Mouse (Mus musculus) thymus, adult 2 months (tissue): ENCODE measurements around the gene Orc5. TPM values are rescaled to one million over a fixed set of nuclear protein-coding genes. Genes with fewer than 3 reads are reported as not detected.
"Not testable (repeated sequence)": the region's sequence is repeated elsewhere in the genome, so short reads cannot be mapped to it uniquely, and the experiment has no call there.

Experiments used
- DNase-seq: peaks from one replicate; pipeline ENCODE4 v3.0.0; 2021
- H3K27ac ChIP-seq: fragments of 200-500 bp; 2 replicates; pipeline ENCODE4 v1.5.1; 2012; ENCODE audit warnings: low read length, control low read depth; ENCODE audit not compliant: control insufficient read depth, insufficient read depth
- H3K27me3 ChIP-seq: fragments of 200-500 bp; 2 replicates; pipeline ENCODE4 v1.6.1; 2012; ENCODE audit warnings: mild to moderate bottlenecking, low read length, moderate library complexity, mixed read lengths; ENCODE audit not compliant: control insufficient read depth, insufficient read depth
- H3K36me3 ChIP-seq: fragments of 200-500 bp; 2 replicates; pipeline ENCODE4 v1.6.1; 2012; ENCODE audit warnings: mild to moderate bottlenecking, low read length, moderate library complexity; ENCODE audit not compliant: control insufficient read depth, insufficient read depth
- H3K4me1 ChIP-seq: fragments of 200-500 bp; replicated peaks from 2 replicates; pipeline ENCODE4 v1.6.1; 2012; ENCODE audit warnings: low read length; ENCODE audit not compliant: control insufficient read depth, insufficient read depth
- H3K4me3 ChIP-seq: fragments of 200-500 bp; 2 replicates; pipeline ENCODE4 v1.5.1; 2012; ENCODE audit warnings: mild to moderate bottlenecking, low read length, control low read depth, moderate library complexity; ENCODE audit not compliant: control insufficient read depth, insufficient read depth
- CTCF ChIP-seq: fragments of 200-500 bp; IDR thresholded peaks from 2 replicates; pipeline ENCODE4 v1.5.1; 2012; ENCODE audit warnings: mild to moderate bottlenecking, control low read depth, low read length, moderate library complexity, borderline replicate concordance; ENCODE audit not compliant: control insufficient read depth, poor library complexity, insufficient read depth; ENCODE audit errors: extremely low read depth
- POLR2A ChIP-seq: fragments of 200-500 bp; IDR thresholded peaks from 2 replicates; pipeline ENCODE4 v1.6.1; 2012; ENCODE audit warnings: mild to moderate bottlenecking, low read length, control low read depth, moderate library complexity; ENCODE audit not compliant: control insufficient read depth, poor library complexity, insufficient read depth; ENCODE audit errors: extremely low read depth
- WGBS: fragments of 180-500 bp; shearing (Covaris S2); methylation state at CpG from one replicate; pipeline ENCODE4 v1.1.7; 2018; 5-methylcytosine and 5-hydroxymethylcytosine counted together
- polyA plus RNA-seq: library from polyadenylated mRNA; depleted of rRNA; stranded (reverse); fragments of >200 nt; gene quantifications from 2 replicates; pipeline ENCODE4 v1.2.3, GENCODE M21; 2012

Orc5 gene
- polyA plus RNA-seq, 1 experiment = 5.3 TPM

- Histone ChIP-seq H3K4me3 (no peak overlapping the region), H3K27me3 (no peaks in the 10 kb centered on the region), H3K27ac (no peak overlapping the region), H3K36me3 (peaks cover 22% of the 10 kb centered on the region), H3K4me1 (no peaks in the 10 kb centered on the region)
- 97% methylated on average over 7 of the region's 7 CpGs for WGBS
- DNase-seq = no peak
- TF ChIP-seq POLR2A (no peak), CTCF (no peak)
Measured at GRCm38 (mm10) chr5:22538996-22539600, 11.1 kb downstream of the Orc5 start.

DNA sequence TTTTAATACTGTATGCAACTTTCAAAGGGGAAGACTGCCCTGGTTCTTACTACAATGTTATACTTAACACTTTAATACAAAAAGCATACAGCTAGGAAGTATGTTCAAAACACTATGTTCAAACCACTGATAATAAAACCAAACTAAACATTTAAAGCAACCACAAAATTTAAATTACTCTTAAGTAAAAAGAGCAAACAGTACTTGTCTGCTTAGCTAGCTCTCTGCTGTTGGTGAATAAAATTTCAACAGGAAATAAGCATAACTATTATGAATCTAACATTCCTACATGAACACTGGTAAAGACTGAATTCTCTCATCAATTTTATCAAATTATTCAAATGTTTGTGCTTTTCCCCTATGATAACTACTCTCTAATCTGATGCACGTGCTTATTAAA is 13.5 kb downstream of the Orc5 start:
- no peaks in the 10 kb centered on the region for H3K27me3 ChIP-seq
- TF ChIP-seq CTCF = no peak
- no peak for TF ChIP-seq POLR2A
- no peak overlapping the region for H3K27ac ChIP-seq
- 98% methylated on average over 1 of the region's 1 CpGs for WGBS
- peaks cover 22% of the 10 kb centered on the region for H3K36me3 ChIP-seq
- no peak overlapping the region for H3K4me3 ChIP-seq
- no peak for DNase-seq
- H3K4me1 ChIP-seq = no peaks in the 10 kb centered on the region

DNA sequence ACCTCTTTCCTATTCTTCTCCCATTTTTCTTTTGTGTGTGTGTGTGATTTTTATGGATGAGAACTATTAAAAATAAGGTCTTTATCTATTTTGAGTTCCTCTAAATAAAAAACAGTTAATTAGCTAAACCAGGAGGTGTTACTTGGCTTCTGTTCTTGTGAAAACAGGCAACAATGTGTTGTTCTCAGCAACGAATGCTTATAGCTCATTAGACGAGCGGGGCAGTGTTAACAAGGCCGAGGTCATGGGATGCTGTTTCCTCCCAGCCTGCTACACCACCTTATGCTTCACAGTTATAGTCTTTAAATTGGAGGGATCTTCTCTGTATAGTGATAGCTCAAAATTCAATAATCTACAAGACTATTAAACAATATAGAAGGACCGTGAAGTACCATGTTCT is 17.7 kb downstream of the Orc5 start:
- no peak for TF ChIP-seq CTCF
- TF ChIP-seq POLR2A = no peak
- WGBS = 99% methylated on average over 5 of the region's 5 CpGs
- DNase-seq = no peak
- Histone ChIP-seq H3K4me3 (no peak overlapping the region), H3K36me3 (peaks cover 21% of the 10 kb centered on the region), H3K4me1 (no peaks in the 10 kb centered on the region), H3K27me3 (no peaks in the 10 kb centered on the region), H3K27ac (no peak overlapping the region)

- no peak for DNase-seq
- Histone ChIP-seq H3K27me3 (no peaks in the 10 kb centered on the region), H3K4me1 (no peaks in the 10 kb centered on the region), H3K4me3 (no peak overlapping the region), H3K27ac (no peak overlapping the region), H3K36me3 (peaks cover 8% of the 10 kb centered on the region)
- TF ChIP-seq CTCF = no peak
- no peak for TF ChIP-seq POLR2A
- 94% methylated on average over 4 of the region's 4 CpGs for WGBS
Measured at GRCm38 (mm10) chr5:22522612-22523011, 27.6 kb downstream of the Orc5 start.

- DNase-seq = no peak
Measured at GRCm38 (mm10) chr5:22519708-22520107, 30.5 kb downstream of the Orc5 start.

DNA sequence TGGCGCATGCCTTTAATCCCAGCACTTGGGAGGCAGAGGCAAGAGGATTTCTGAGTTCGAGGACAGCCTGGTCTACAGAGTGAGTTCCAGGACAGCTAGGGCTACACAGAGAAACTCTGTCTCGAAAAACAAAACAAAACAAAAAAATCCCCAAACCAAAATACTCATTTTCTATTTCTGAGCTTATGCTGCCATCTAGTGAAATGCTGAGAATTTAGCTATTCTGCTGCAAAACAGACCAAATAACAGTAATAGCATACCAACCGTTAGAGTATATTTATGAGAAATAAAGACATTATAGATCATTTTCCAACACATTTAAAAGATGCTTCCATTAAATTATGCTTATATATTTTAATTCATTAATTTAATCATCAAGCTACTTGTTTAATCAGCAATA is 34.5 kb downstream of the Orc5 start:
- H3K4me1 ChIP-seq, H3K27me3 ChIP-seq, H3K27ac ChIP-seq, H3K4me3 ChIP-seq, H3K36me3 ChIP-seq, DNase-seq: not testable (repeated sequence)
- 88% methylated on average over 4 of the region's 4 CpGs for WGBS

More at GRCm38 (mm10) chr5:22519708-22520107, 30.5 kb downstream of the Orc5 start:
- Histone ChIP-seq H3K36me3 (peaks cover 5% of the 10 kb centered on the region), H3K4me1 (no peaks in the 10 kb centered on the region), H3K27ac (no peak overlapping the region), H3K27me3 (no peaks in the 10 kb centered on the region), H3K4me3 (no peak overlapping the region)
- TF ChIP-seq CTCF (no peak), POLR2A (no peak)
- 83% methylated on average over 2 of the region's 2 CpGs for WGBS

- WGBS = no CpG with 5 or more reads among the region's 7 CpGs
- not testable (repeated sequence) for H3K27me3 ChIP-seq, H3K36me3 ChIP-seq, H3K27ac ChIP-seq, DNase-seq, H3K4me3 ChIP-seq, H3K4me1 ChIP-seq
Measured at GRCm38 (mm10) chr5:22514231-22514630, 36.0 kb downstream of the Orc5 start.

DNA sequence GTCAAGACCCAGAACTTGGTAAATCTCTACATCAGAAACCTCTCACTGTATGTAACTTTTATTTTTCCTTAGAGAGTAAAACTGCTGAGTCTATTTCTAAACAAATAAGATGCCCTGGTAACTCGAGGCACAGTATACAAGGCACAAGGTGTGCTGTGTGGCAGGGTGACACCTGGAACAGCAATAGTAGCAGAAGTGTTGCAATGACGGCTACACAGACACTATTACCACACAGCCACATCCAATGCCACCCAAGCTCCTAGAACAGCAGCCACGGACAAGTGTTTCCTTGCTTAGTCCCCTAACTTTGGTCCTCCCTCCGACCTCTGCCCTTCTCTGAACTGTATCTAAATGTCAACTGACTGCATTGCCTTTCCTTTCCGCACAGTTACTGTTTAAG is 37.6 kb downstream of the Orc5 start:
- not testable (repeated sequence) for DNase-seq, H3K4me3 ChIP-seq, H3K4me1 ChIP-seq, H3K36me3 ChIP-seq, H3K27ac ChIP-seq, H3K27me3 ChIP-seq
- WGBS = no CpG with 5 or more reads among the region's 5 CpGs
